Mouse (Mus musculus): Measurements from ENCODE around the gene Abcc5. TPM values are rescaled to one million over a fixed set of nuclear protein-coding genes. Genes with fewer than 3 reads are reported as not detected.

Gene Abcc5
- polyA plus RNA-seq, 1 experiment, result 55.4 TPM

GRCm38 (mm10) chr16:20395216-20395907 is 30.8 kb downstream of the Abcc5 start:
- Histone ChIP-seq H3K36me3 (ENCODE audit: control insufficient read depth, insufficient read depth, low read length) (peaks cover 4% of the 10 kb centered on the region), H3K27ac (ENCODE audit: insufficient read depth, low read length) (no peak overlapping the region), H3K4me1 (ENCODE audit: control insufficient read depth, insufficient read depth, insufficient read length) (no peaks in the 10 kb centered on the region), H3K4me3 (ENCODE audit: extremely low read depth, insufficient read depth, insufficient read length) (no peak overlapping the region), H3K27me3 (ENCODE audit: control insufficient read depth, insufficient read depth, low read length) (no peaks in the 10 kb centered on the region)
- no peak for DNase-seq (ENCODE audit: low read depth in 1 of 2, low spot score in 2 of 2)
- TF ChIP-seq CTCF (IDR thresholded peaks at IDR 0.05; ENCODE audit: extremely low read depth, insufficient read depth, insufficient read length, insufficient replicate concordance) (no peak), POLR2A (IDR thresholded peaks at IDR 0.05; ENCODE audit: low read depth, low read length) (no peak)
- 76% methylated on average over 11 of the region's 11 CpGs for WGBS

- WGBS, result 95% methylated on average over 3 of the region's 3 CpGs
- DNase-seq (ENCODE audit: low read depth in 1 of 2, low spot score in 2 of 2), result no peak
These were observed 34.4 kb downstream of the Abcc5 start for GRCm38 (mm10) chr16:20391753-20392152.

GRCm38 (mm10) chr16:20390233-20390632 is 36.0 kb downstream of the Abcc5 start:
- 90% methylated on average over 6 of the region's 6 CpGs for WGBS
- DNase-seq (ENCODE audit: low read depth in 1 of 2, low spot score in 2 of 2), result no peak

More at GRCm38 (mm10) chr16:20391753-20392152, 34.4 kb downstream of the Abcc5 start:
- no peak overlapping the region for H3K27ac ChIP-seq (ENCODE audit: insufficient read depth, low read length)
- no peak for TF ChIP-seq POLR2A (IDR thresholded peaks at IDR 0.05; ENCODE audit: low read depth, low read length)
- TF ChIP-seq CTCF (IDR thresholded peaks at IDR 0.05; ENCODE audit: extremely low read depth, insufficient read depth, insufficient read length, insufficient replicate concordance), result no peak
- H3K27me3 ChIP-seq (ENCODE audit: control insufficient read depth, insufficient read depth, low read length), result no peaks in the 10 kb centered on the region
- H3K4me1 ChIP-seq (ENCODE audit: control insufficient read depth, insufficient read depth, insufficient read length), result no peaks in the 10 kb centered on the region
- no peak overlapping the region for H3K4me3 ChIP-seq (ENCODE audit: extremely low read depth, insufficient read depth, insufficient read length)
- peaks cover 4% of the 10 kb centered on the region for H3K36me3 ChIP-seq (ENCODE audit: control insufficient read depth, insufficient read depth, low read length)

GRCm38 (mm10) chr16:20381031-20381430 is 45.2 kb downstream of the Abcc5 start:
- Histone ChIP-seq H3K4me1 (ENCODE audit: control insufficient read depth, insufficient read depth, insufficient read length) (no peaks in the 10 kb centered on the region), H3K4me3 (ENCODE audit: extremely low read depth, insufficient read depth, insufficient read length) (no peak overlapping the region), H3K36me3 (ENCODE audit: control insufficient read depth, insufficient read depth, low read length) (peaks cover 2% of the 10 kb centered on the region), H3K27me3 (ENCODE audit: control insufficient read depth, insufficient read depth, low read length) (no peaks in the 10 kb centered on the region), H3K27ac (ENCODE audit: insufficient read depth, low read length) (no peak overlapping the region)
- 89% methylated on average over 5 of the region's 5 CpGs for WGBS
- TF ChIP-seq POLR2A (IDR thresholded peaks at IDR 0.05; ENCODE audit: low read depth, low read length), result no peak
- no peak for TF ChIP-seq CTCF (IDR thresholded peaks at IDR 0.05; ENCODE audit: extremely low read depth, insufficient read depth, insufficient read length, insufficient replicate concordance)
- DNase-seq (ENCODE audit: low read depth in 1 of 2, low spot score in 2 of 2), result no peak

More at GRCm38 (mm10) chr16:20390233-20390632, 36.0 kb downstream of the Abcc5 start:
- Histone ChIP-seq H3K36me3 (ENCODE audit: control insufficient read depth, insufficient read depth, low read length) (peaks cover 4% of the 10 kb centered on the region), H3K4me1 (ENCODE audit: control insufficient read depth, insufficient read depth, insufficient read length) (no peaks in the 10 kb centered on the region), H3K27ac (ENCODE audit: insufficient read depth, low read length) (no peak overlapping the region), H3K4me3 (ENCODE audit: extremely low read depth, insufficient read depth, insufficient read length) (no peak overlapping the region), H3K27me3 (ENCODE audit: control insufficient read depth, insufficient read depth, low read length) (no peaks in the 10 kb centered on the region)
- TF ChIP-seq POLR2A (IDR thresholded peaks at IDR 0.05; ENCODE audit: low read depth, low read length) (no peak), CTCF (IDR thresholded peaks at IDR 0.05; ENCODE audit: extremely low read depth, insufficient read depth, insufficient read length, insufficient replicate concordance) (no peak)

- TF ChIP-seq CTCF (IDR thresholded peaks at IDR 0.05; ENCODE audit: extremely low read depth, insufficient read depth, insufficient read length, insufficient replicate concordance), result no peak
- TF ChIP-seq POLR2A (IDR thresholded peaks at IDR 0.05; ENCODE audit: low read depth, low read length), result no peak
- Histone ChIP-seq H3K27me3 (ENCODE audit: control insufficient read depth, insufficient read depth, low read length) (no peaks in the 10 kb centered on the region), H3K36me3 (ENCODE audit: control insufficient read depth, insufficient read depth, low read length) (peaks cover 5% of the 10 kb centered on the region), H3K27ac (ENCODE audit: insufficient read depth, low read length) (no peak overlapping the region), H3K4me1 (ENCODE audit: control insufficient read depth, insufficient read depth, insufficient read length) (no peaks in the 10 kb centered on the region), H3K4me3 (ENCODE audit: extremely low read depth, insufficient read depth, insufficient read length) (no peak overlapping the region)
- 92% methylated on average over 5 of the region's 5 CpGs for WGBS
- DNase-seq (ENCODE audit: low read depth in 1 of 2, low spot score in 2 of 2), result no peak
These were observed 50.9 kb downstream of the Abcc5 start for GRCm38 (mm10) chr16:20375341-20375740.

- H3K27ac ChIP-seq (ENCODE audit: insufficient read depth, low read length), result 0 out of 2 replicates have a peak overlapping the region, but pooled peaks have one; percentile 13
- no peaks in the 10 kb centered on the region for H3K27me3 ChIP-seq (ENCODE audit: control insufficient read depth, insufficient read depth, low read length)
- peaks cover 7% of the 10 kb centered on the region for H3K36me3 ChIP-seq (ENCODE audit: control insufficient read depth, insufficient read depth, low read length)
- no peaks in the 10 kb centered on the region for H3K4me1 ChIP-seq (ENCODE audit: control insufficient read depth, insufficient read depth, insufficient read length)
- 81% methylated on average over 4 of the region's 4 CpGs for WGBS
- no peak overlapping the region for H3K4me3 ChIP-seq (ENCODE audit: extremely low read depth, insufficient read depth, insufficient read length)
- DNase-seq (ENCODE audit: low read depth in 1 of 2, low spot score in 2 of 2), result no peak
- TF ChIP-seq POLR2A (IDR thresholded peaks at IDR 0.05; ENCODE audit: low read depth, low read length) (no peak), CTCF (IDR thresholded peaks at IDR 0.05; ENCODE audit: extremely low read depth, insufficient read depth, insufficient read length, insufficient replicate concordance) (no peak)
These were observed 54.5 kb downstream of the Abcc5 start for GRCm38 (mm10) chr16:20371731-20372130.

- Histone ChIP-seq H3K27me3 (ENCODE audit: control insufficient read depth, insufficient read depth, low read length) (no peaks in the 10 kb centered on the region), H3K27ac (ENCODE audit: insufficient read depth, low read length) (no peak overlapping the region), H3K36me3 (ENCODE audit: control insufficient read depth, insufficient read depth, low read length) (peaks cover 9% of the 10 kb centered on the region; the same call in 1 of the 2 replicates), H3K4me3 (ENCODE audit: extremely low read depth, insufficient read depth, insufficient read length) (no peak overlapping the region), H3K4me1 (ENCODE audit: control insufficient read depth, insufficient read depth, insufficient read length) (no peaks in the 10 kb centered on the region)
- TF ChIP-seq POLR2A (IDR thresholded peaks at IDR 0.05; ENCODE audit: low read depth, low read length) (no peak), CTCF (IDR thresholded peaks at IDR 0.05; ENCODE audit: extremely low read depth, insufficient read depth, insufficient read length, insufficient replicate concordance) (no peak)
- 93% methylated on average over 9 of the region's 9 CpGs for WGBS
- no peak for DNase-seq (ENCODE audit: low read depth in 1 of 2, low spot score in 2 of 2)
These were observed 58.0 kb downstream of the Abcc5 start for GRCm38 (mm10) chr16:20368221-20368620.
